Mouse (Mus musculus) hindbrain, embryonic 12.5 days (tissue): ENCODE data around the gene Gm17660. TPM values are rescaled to one million over a fixed set of nuclear protein-coding genes. Genes with fewer than 3 reads are reported as not detected.

Experiments used
- ATAC-seq: fragments of 200-750 bp; cut with Nextera tagmentation; 2 replicates; pipeline ENCODE4 v1.8.0; 2017; ENCODE audit warnings: moderate TSS enrichment; ENCODE audit not compliant: low FRiP score
- H3K27ac ChIP-seq: fragments of 300-500 bp; sonication (generic); 2 replicates; pipeline ENCODE4 v1.5.1; 2016; ENCODE audit warnings: mild to moderate bottlenecking
- H3K27me3 ChIP-seq: fragments of 300-500 bp; sonication (generic); 2 replicates; pipeline ENCODE4 v1.6.1; 2016; ENCODE audit warnings: mild to moderate bottlenecking
- H3K36me3 ChIP-seq: fragments of 300-500 bp; sonication (generic); 2 replicates; pipeline ENCODE4 v1.6.1; 2016; ENCODE audit warnings: mild to moderate bottlenecking
- H3K4me1 ChIP-seq: fragments of 300-500 bp; sonication (generic); 2 replicates; pipeline ENCODE4 v1.6.1; 2016
- H3K4me2 ChIP-seq: fragments of 300-500 bp; sonication (generic); replicated peaks from 2 replicates; pipeline ENCODE4 v1.6.1; 2016; ENCODE audit warnings: mild to moderate bottlenecking
- H3K4me3 ChIP-seq: fragments of 300-500 bp; sonication (generic); 2 replicates; pipeline ENCODE4 v1.5.1; 2016; ENCODE audit warnings: mild to moderate bottlenecking
- H3K9ac ChIP-seq: fragments of 300-500 bp; sonication (generic); 2 replicates; pipeline ENCODE4 v1.6.1; 2016; ENCODE audit warnings: mild to moderate bottlenecking, moderate library complexity
- H3K9me3 ChIP-seq: fragments of 300-500 bp; sonication (generic); replicated peaks from 2 replicates; pipeline ENCODE4 v1.6.1; 2016; ENCODE audit warnings: mild to moderate bottlenecking
- WGBS: fragments of 180-500 bp; shearing (Covaris S2); methylation state at CpG from one replicate; pipeline ENCODE4 v1.1.7; 2016; 5-methylcytosine and 5-hydroxymethylcytosine counted together
- polyA plus RNA-seq: library from polyadenylated mRNA; unstranded; fragments of >200 nt; fragmentation: Nextera tagmentation; extraction: Ambion mirVana; gene quantifications from 2 replicates; pipeline ENCODE4 v1.2.1, GENCODE M21; 2016

The Gm17660 gene
- polyA plus RNA-seq, 1 experiment from 2014 or later, result not detected

- no peak for ATAC-seq
- H3K36me3 ChIP-seq, result peaks cover 36% of the 10 kb centered on the region
- H3K4me3 ChIP-seq, result no peak overlapping the region
- WGBS, result 64% methylated on average over 8 of the region's 8 CpGs
- H3K4me2 ChIP-seq, result no peak overlapping the region
- no peak overlapping the region for H3K9ac ChIP-seq
- H3K4me1 ChIP-seq, result 0 out of 2 replicates have a peak, but pooled peaks cover 2% of the 10 kb centered on the region
- H3K9me3 ChIP-seq, result no peaks in the 10 kb centered on the region
- no peaks in the 10 kb centered on the region for H3K27me3 ChIP-seq
- H3K27ac ChIP-seq, result no peak overlapping the region
Measured at GRCm38 (mm10) chr5:104052956-104053355, 24.5 kb downstream of the Gm17660 start.

DNA sequence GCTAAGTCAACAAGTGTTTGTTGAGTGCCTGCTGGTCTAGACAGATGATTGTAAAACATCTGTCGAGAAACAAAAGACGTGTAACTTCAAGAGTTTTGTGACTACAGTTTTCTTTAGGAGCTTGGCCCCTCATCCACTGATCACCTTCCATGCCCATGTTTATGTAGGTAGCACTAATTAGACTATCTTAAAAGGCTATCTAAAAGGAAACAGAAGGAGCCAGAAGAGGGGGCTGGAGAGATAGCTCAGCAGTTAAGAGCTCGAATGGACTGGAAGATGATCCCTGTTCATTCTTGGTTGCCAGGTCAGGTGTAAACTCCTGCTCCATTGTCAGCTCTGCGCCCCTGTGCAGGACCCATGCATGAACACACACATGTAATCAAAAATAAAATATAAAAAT is 29.3 kb downstream of the Gm17660 start:
- no peak overlapping the region for H3K27ac ChIP-seq
- H3K27me3 ChIP-seq, result no peaks in the 10 kb centered on the region
- no peak for ATAC-seq
- peaks cover 12% of the 10 kb centered on the region for H3K4me1 ChIP-seq
- H3K4me3 ChIP-seq, result peak overlapping the region; percentile 88; the same call in 1 of the 2 replicates
- no peaks in the 10 kb centered on the region for H3K9me3 ChIP-seq
- peaks cover 24% of the 10 kb centered on the region for H3K36me3 ChIP-seq
- H3K9ac ChIP-seq, result no peak overlapping the region
- H3K4me2 ChIP-seq, result peak overlapping the region; percentile 63
- 49% methylated on average over 4 of the region's 4 CpGs for WGBS

GRCm38 (mm10) chr5:104047200-104048105 is 30.0 kb downstream of the Gm17660 start:
- H3K36me3 ChIP-seq, result peaks cover 22% of the 10 kb centered on the region
- H3K9ac ChIP-seq, result peak overlapping the region; percentile 83
- ATAC-seq, result no peak; the same call in 1 of the 2 replicates
- 7% methylated on average over 19 of the region's 19 CpGs for WGBS
- no peaks in the 10 kb centered on the region for H3K27me3 ChIP-seq
- peak overlapping the region; percentile 63 for H3K4me2 ChIP-seq
- H3K4me1 ChIP-seq, result peaks cover 12% of the 10 kb centered on the region
- no peaks in the 10 kb centered on the region for H3K9me3 ChIP-seq
- H3K27ac ChIP-seq, result peak overlapping the region; percentile 82
- H3K4me3 ChIP-seq, result peak overlapping the region; percentile 88

GRCm38 (mm10) chr5:104046256-104047199 is 30.9 kb downstream of the Gm17660 start, which contains the start of gene Nudt9:
Gene Nudt9 (plus strand): TSS chr5:104046306.
- H3K4me1 ChIP-seq, result peaks cover 12% of the 10 kb centered on the region
- H3K36me3 ChIP-seq, result peaks cover 13% of the 10 kb centered on the region
- no peaks in the 10 kb centered on the region for H3K27me3 ChIP-seq
- WGBS, result 5% methylated on average over 75 of the region's 90 CpGs
- no peaks in the 10 kb centered on the region for H3K9me3 ChIP-seq
- peak within 1 kb of the TSS; percentile 63 for H3K4me2 ChIP-seq
- H3K9ac ChIP-seq, result peak within 1 kb of the TSS; percentile 83
- peak within 1 kb of the TSS; percentile 88 for H3K4me3 ChIP-seq
- H3K27ac ChIP-seq, result peak within 1 kb of the TSS; percentile 82
- peak; percentile 99 for ATAC-seq

GRCm38 (mm10) chr5:104043704-104044103 is 33.7 kb downstream of the Gm17660 start:
- H3K4me3 ChIP-seq, result no peak overlapping the region
- no peak overlapping the region for H3K9ac ChIP-seq
- H3K4me1 ChIP-seq, result peaks cover 12% of the 10 kb centered on the region
- H3K36me3 ChIP-seq, result no peaks in the 10 kb centered on the region
- H3K4me2 ChIP-seq, result no peak overlapping the region
- no peak overlapping the region for H3K27ac ChIP-seq
- no peak for ATAC-seq
- no peaks in the 10 kb centered on the region for H3K9me3 ChIP-seq
- no peaks in the 10 kb centered on the region for H3K27me3 ChIP-seq
- 69% methylated on average over 2 of the region's 2 CpGs for WGBS

DNA sequence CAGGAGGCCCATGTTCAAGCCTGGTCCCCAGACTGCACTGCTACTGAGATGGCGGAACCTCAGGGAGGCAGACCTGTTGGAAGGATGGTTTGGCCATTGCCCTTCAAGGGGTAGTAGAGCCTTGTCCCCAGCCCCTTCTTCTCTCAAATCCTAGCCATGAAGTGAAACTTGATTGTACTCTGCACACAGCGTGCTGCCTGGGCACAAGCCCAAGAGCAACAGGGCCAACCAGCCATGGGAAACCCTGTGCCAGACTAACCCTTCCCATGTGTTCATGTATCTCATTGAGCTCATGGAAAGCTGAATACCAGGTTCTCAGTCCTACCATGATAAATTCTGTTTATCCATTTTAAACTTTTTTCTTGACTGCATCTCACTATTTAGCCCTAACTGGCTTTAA is 34.5 kb downstream of the Gm17660 start:
- ATAC-seq, result no peak
- Histone ChIP-seq H3K4me2 (no peak overlapping the region), H3K4me3 (no peak overlapping the region), H3K4me1 (peaks cover 9% of the 10 kb centered on the region), H3K36me3 (no peaks in the 10 kb centered on the region), H3K27ac (no peak overlapping the region), H3K9ac (no peak overlapping the region), H3K27me3 (no peaks in the 10 kb centered on the region), H3K9me3 (no peaks in the 10 kb centered on the region)
- 88% methylated on average over 2 of the region's 2 CpGs for WGBS

DNA sequence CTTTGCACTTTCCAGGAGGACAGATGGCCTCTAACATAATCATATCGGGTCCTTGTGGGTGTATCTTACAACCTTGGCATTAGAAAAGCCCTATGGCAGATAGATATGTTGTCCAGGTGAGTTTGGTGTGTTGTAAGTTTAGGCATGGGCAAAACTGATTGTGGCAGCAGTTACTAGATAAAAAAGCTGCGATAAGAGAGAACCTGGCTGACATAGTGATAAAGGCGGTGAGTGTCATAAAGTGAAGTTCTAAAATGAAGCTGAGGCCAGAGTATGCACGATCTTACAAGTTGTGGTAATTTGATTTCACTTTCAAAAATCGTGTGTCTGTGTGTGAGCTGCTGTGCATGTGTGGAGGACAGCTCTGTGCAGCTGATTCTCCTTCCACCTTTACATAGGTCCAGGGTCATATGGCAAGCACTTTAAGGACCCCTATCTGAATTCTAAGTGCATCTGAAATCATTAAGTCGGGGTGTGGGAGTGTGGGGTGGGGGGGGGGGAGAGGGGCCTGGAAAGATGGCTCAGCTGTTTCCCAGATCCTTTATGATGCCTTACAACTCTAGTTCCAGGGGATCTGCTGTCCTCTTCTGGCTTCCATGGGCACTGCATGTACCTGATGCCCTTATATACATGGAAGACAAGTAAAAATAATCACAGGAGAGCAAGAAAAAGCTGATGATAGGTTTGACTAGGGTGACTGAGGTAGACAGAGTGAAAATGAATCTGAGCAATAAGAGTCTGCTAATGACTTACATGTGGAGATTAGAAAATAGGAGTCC is 38.1 kb downstream of the Gm17660 start:
- Histone ChIP-seq H3K4me3 (no peak overlapping the region), H3K27me3 (no peaks in the 10 kb centered on the region), H3K27ac (no peak overlapping the region), H3K9me3 (no peaks in the 10 kb centered on the region), H3K36me3 (no peaks in the 10 kb centered on the region), H3K9ac (no peak overlapping the region), H3K4me2 (no peak overlapping the region), H3K4me1 (no peaks in the 10 kb centered on the region)
- 76% methylated on average over 6 of the region's 6 CpGs for WGBS
- peak; percentile 32; the same call in 1 of the 2 replicates for ATAC-seq

GRCm38 (mm10) chr5:104036686-104037085 is 40.7 kb downstream of the Gm17660 start:
- Histone ChIP-seq H3K9me3 (no peaks in the 10 kb centered on the region), H3K4me3 (no peak overlapping the region), H3K4me1 (no peaks in the 10 kb centered on the region), H3K27ac (no peak overlapping the region), H3K36me3 (no peaks in the 10 kb centered on the region), H3K27me3 (no peaks in the 10 kb centered on the region), H3K4me2 (no peak overlapping the region), H3K9ac (no peak overlapping the region)
- ATAC-seq, result no peak
- WGBS, result 91% methylated on average over 1 of the region's 1 CpGs

- H3K4me2 ChIP-seq, result no peak overlapping the region
- H3K4me3 ChIP-seq, result no peak overlapping the region
- H3K4me1 ChIP-seq, result no peaks in the 10 kb centered on the region
- no peaks in the 10 kb centered on the region for H3K36me3 ChIP-seq
- H3K9me3 ChIP-seq, result no peaks in the 10 kb centered on the region
- 58% methylated on average over 1 of the region's 1 CpGs for WGBS
- no peaks in the 10 kb centered on the region for H3K27me3 ChIP-seq
- no peak for ATAC-seq
- H3K27ac ChIP-seq, result no peak overlapping the region
- H3K9ac ChIP-seq, result no peak overlapping the region
Measured at GRCm38 (mm10) chr5:104035824-104036223, 41.6 kb downstream of the Gm17660 start.

DNA sequence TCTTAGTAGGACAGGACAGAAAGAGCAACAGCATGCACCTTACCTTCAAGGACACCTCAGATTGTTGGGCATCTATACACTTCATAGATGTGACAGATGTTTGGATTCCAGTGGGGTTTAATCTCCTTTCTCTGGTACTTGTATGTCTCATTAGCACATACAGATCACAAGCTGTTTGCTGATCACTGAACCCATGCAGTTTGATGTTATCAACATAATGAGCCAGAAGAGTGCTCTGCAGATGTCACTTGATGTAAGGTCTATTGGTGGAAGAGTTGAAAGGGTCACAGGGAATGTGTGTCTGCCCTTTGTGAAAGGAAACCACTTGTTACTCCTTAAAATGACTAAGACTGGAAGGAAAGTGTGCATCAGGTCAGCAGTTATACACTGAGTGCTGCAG is 42.3 kb downstream of the Gm17660 start:
- Histone ChIP-seq H3K4me1 (no peaks in the 10 kb centered on the region), H3K4me2 (no peak overlapping the region), H3K27me3 (no peaks in the 10 kb centered on the region), H3K27ac (no peak overlapping the region), H3K36me3 (no peaks in the 10 kb centered on the region), H3K9me3 (no peaks in the 10 kb centered on the region), H3K9ac (no peak overlapping the region), H3K4me3 (no peak overlapping the region)
- no peak for ATAC-seq

- Histone ChIP-seq H3K36me3 (no peaks in the 10 kb centered on the region), H3K4me2 (no peak overlapping the region), H3K27me3 (no peaks in the 10 kb centered on the region), H3K9me3 (no peaks in the 10 kb centered on the region), H3K9ac (no peak overlapping the region), H3K4me3 (no peak overlapping the region), H3K27ac (no peak overlapping the region), H3K4me1 (no peaks in the 10 kb centered on the region)
- WGBS, result 73% methylated on average over 2 of the region's 2 CpGs
- no peak for ATAC-seq
Measured at GRCm38 (mm10) chr5:104032434-104033097, 44.8 kb downstream of the Gm17660 start.
